Mouse (Mus musculus) intestine, postnatal 0 days (tissue): ENCODE data around the gene Plekhb1. TPM values are rescaled to one million over a fixed set of nuclear protein-coding genes. Genes with fewer than 3 reads are reported as not detected.
A peak's percentile ranks its signal among the peaks of the same experiment; 100 is the strongest.

Source experiments
- ATAC-seq: fragments of 200-750 bp; cut with Nextera tagmentation; 2 replicates; pipeline ENCODE4 v1.8.0; 2017; ENCODE audit warnings: mild to moderate bottlenecking, moderate TSS enrichment, moderate library complexity
- H3K27ac ChIP-seq: fragments of 300-500 bp; sonication (generic); 2 replicates; pipeline ENCODE4 v1.5.1; 2014; ENCODE audit warnings: mild to moderate bottlenecking, low read depth, low read length, moderate library complexity
- H3K27me3 ChIP-seq: fragments of 300-500 bp; sonication (generic); replicated peaks from 2 replicates; pipeline ENCODE4 v1.6.1; 2014; ENCODE audit warnings: low read length, mixed read lengths; ENCODE audit not compliant: control insufficient read depth, insufficient read depth
- H3K36me3 ChIP-seq: fragments of 300-500 bp; sonication (generic); 2 replicates; pipeline ENCODE4 v1.6.1; 2014; ENCODE audit warnings: mild to moderate bottlenecking, moderate library complexity; ENCODE audit not compliant: control insufficient read depth, insufficient read depth
- H3K4me1 ChIP-seq: fragments of 300-500 bp; sonication (generic); replicated peaks from 2 replicates; pipeline ENCODE4 v1.6.1; 2014; ENCODE audit warnings: antibody characterized with exemption, low read length, mixed read lengths; ENCODE audit not compliant: control insufficient read depth, insufficient read depth
- H3K4me2 ChIP-seq: fragments of 300-500 bp; sonication (generic); replicated peaks from 2 replicates; pipeline ENCODE4 v1.6.1; 2014; ENCODE audit warnings: low read depth, mild to moderate bottlenecking, moderate library complexity
- H3K4me3 ChIP-seq: fragments of 300-500 bp; sonication (generic); 2 replicates; pipeline ENCODE4 v1.5.1; 2014; ENCODE audit warnings: low read depth, low read length
- H3K9ac ChIP-seq: fragments of 300-500 bp; sonication (generic); 2 replicates; pipeline ENCODE4 v1.6.1; 2014; ENCODE audit warnings: mild to moderate bottlenecking, low read depth, low read length
- H3K9me3 ChIP-seq: fragments of 300-500 bp; sonication (generic); 2 replicates; pipeline ENCODE4 v1.6.1; 2016; ENCODE audit warnings: mixed run types; ENCODE audit not compliant: control insufficient read depth
- CTCF ChIP-seq: sonication (generic); IDR thresholded peaks from 2 replicates; pipeline ENCODE4 v1.5.1; 2016; ENCODE audit warnings: low read depth, mild to moderate bottlenecking, control low read depth, antibody characterized with exemption, moderate library complexity
- WGBS: fragments of 180-500 bp; shearing (Covaris S2); extraction: QIAGEN DNeasy Blood & Tissue Kit; methylation state at CpG from one replicate; pipeline ENCODE4 v1.1.7; 2014; 5-methylcytosine and 5-hydroxymethylcytosine counted together
- polyA plus RNA-seq: library from polyadenylated mRNA; unstranded; fragments of >200 nt; fragmentation: Nextera tagmentation; extraction: Ambion mirVana; gene quantifications from 2 replicates; pipeline ENCODE4 v1.2.1, GENCODE M21; 2015

The Plekhb1 gene
- polyA plus RNA-seq, 1 experiment from 2014 or later = 12.9 TPM

DNA sequence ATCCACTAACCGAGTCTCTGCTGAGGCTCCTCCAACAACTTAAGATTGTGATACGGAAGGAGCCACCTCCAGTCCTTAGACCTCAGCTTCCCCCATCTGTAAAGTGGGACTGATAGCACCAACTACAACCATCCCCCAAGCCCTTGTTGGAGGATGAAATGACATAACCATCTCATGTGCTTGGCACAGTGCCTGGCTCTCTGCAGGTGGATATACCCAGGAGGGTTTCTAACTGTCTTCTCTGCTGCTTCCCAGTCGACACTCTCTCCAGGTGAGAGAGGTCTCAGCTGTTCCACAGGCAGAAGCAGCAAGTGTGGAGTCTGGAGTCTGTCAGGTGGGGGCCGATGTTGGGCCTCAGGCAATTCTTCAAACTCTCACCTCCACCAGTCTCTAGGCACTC lies 11.2 kb downstream of the Plekhb1 start:
- H3K4me3 ChIP-seq = no peak overlapping the region
- 64% methylated on average over 4 of the region's 4 CpGs for WGBS
- peaks cover 3% of the 10 kb centered on the region; the same call in 1 of the 2 replicates for H3K36me3 ChIP-seq
- TF ChIP-seq CTCF = no peak
- no peak overlapping the region for H3K4me2 ChIP-seq
- H3K9ac ChIP-seq = no peak overlapping the region
- no peaks in the 10 kb centered on the region for H3K4me1 ChIP-seq
- H3K9me3 ChIP-seq = no peaks in the 10 kb centered on the region
- H3K27ac ChIP-seq = no peak overlapping the region
- H3K27me3 ChIP-seq = no peaks in the 10 kb centered on the region
- ATAC-seq = no peak

DNA sequence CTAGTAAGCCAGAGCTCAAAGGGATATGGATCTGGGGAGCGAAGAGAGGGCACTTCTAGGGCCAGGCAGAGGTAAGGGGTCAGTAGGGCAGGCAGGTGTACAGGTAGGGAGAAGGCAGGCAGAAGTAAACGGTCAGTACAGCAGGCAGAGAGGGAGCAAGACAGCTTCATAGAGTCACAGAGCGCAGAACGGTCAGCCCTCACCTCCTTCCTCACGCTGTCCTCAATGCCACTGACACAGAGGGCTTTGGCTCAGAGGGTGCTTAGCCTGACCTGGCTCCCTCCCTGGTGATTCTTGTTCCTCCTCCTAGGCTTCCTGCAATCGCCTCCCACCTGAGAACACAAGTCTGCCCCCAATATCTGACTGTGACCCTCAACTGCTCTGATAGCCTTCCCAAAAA lies 11.8 kb downstream of the Plekhb1 start:
- Histone ChIP-seq H3K4me3 (no peak overlapping the region), H3K27ac (no peak overlapping the region), H3K4me2 (no peak overlapping the region), H3K36me3 (peaks cover 3% of the 10 kb centered on the region; the same call in 1 of the 2 replicates), H3K27me3 (no peaks in the 10 kb centered on the region), H3K9me3 (no peaks in the 10 kb centered on the region), H3K4me1 (no peaks in the 10 kb centered on the region), H3K9ac (no peak overlapping the region)
- no peak for ATAC-seq
- 80% methylated on average over 6 of the region's 6 CpGs for WGBS
- no peak for TF ChIP-seq CTCF

DNA sequence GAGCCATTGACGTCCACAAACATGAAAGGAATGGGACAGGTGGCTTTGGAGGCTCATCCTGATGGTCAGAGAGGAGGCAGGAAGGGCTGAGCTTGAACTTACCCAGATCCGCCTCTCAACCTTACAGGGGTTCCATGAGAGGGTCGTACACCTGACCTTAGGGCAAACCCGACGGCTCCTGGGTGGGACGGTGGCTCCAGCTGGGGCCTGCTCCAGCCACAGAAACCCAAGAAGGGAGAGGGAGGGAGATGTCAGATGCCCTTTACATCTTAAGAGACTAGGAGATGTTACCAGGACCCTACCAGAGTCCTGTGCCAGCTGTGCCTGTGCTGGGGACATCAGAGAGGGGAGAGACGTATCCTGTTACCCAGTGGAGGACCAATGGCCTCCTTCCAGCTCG lies 12.4 kb downstream of the Plekhb1 start:
- ATAC-seq = no peak
- no peaks in the 10 kb centered on the region for H3K27me3 ChIP-seq
- WGBS = 79% methylated on average over 8 of the region's 8 CpGs
- H3K9me3 ChIP-seq = no peaks in the 10 kb centered on the region
- no peak overlapping the region for H3K9ac ChIP-seq
- H3K27ac ChIP-seq = no peak overlapping the region
- peaks cover 3% of the 10 kb centered on the region; the same call in 1 of the 2 replicates for H3K36me3 ChIP-seq
- no peak overlapping the region for H3K4me2 ChIP-seq
- H3K4me1 ChIP-seq = no peaks in the 10 kb centered on the region
- no peak overlapping the region for H3K4me3 ChIP-seq
- no peak for TF ChIP-seq CTCF

DNA sequence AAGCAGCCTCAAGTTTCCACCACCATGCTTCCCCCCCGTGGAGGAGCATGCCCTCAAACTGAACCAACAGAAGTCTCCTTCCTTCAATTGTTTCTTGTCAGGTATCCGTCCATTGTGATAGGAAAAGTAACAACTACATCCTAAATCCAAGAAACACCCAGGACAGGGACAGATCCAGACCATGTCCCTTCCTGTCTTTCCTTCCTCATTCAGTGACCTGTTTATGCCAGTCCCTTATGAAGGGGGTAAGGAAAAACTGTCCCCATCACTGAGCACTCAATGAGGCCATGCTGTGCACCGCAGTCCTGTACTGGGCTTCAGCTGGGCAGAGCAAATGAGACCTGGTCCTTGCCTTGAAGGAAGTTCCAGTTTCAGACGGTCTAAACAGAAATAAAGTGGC lies 13.1 kb downstream of the Plekhb1 start:
- no peak for TF ChIP-seq CTCF
- H3K9me3 ChIP-seq = no peaks in the 10 kb centered on the region
- 79% methylated on average over 4 of the region's 4 CpGs for WGBS
- H3K36me3 ChIP-seq = peaks cover 3% of the 10 kb centered on the region; the same call in 1 of the 2 replicates
- H3K4me2 ChIP-seq = no peak overlapping the region
- H3K4me1 ChIP-seq = no peaks in the 10 kb centered on the region
- no peak overlapping the region for H3K4me3 ChIP-seq
- H3K9ac ChIP-seq = no peak overlapping the region
- ATAC-seq = no peak
- H3K27ac ChIP-seq = no peak overlapping the region
- no peaks in the 10 kb centered on the region for H3K27me3 ChIP-seq

DNA sequence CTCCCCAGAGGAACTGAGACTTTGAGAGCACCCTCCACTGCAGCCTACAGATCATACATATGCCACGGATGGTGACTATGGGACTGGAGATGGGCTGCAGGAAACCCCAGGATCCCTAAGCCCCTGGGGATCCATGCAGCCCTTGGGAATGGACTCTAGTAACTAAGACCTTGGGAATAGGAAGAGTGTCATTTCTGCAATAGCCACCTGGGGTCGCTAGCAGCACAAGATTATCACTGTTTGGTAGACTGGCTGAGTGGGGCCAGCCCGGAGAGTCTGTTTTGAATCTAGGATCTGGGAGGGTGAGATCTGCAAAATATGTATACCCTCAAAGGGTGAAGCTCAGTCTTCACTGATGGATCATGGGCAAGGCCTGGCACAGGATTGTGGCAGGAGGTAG lies 17.1 kb downstream of the Plekhb1 start:
- WGBS = 40% methylated on average over 3 of the region's 3 CpGs
- Histone ChIP-seq H3K9ac (no peak overlapping the region), H3K9me3 (no peaks in the 10 kb centered on the region), H3K27me3 (no peaks in the 10 kb centered on the region), H3K27ac (no peak overlapping the region), H3K4me2 (no peak overlapping the region), H3K36me3 (peaks cover 13% of the 10 kb centered on the region), H3K4me3 (no peak overlapping the region), H3K4me1 (no peaks in the 10 kb centered on the region)
- TF ChIP-seq CTCF = peak; percentile 80
- ATAC-seq = 0 out of 2 replicates have a peak, but pooled peaks have one; percentile 11

DNA sequence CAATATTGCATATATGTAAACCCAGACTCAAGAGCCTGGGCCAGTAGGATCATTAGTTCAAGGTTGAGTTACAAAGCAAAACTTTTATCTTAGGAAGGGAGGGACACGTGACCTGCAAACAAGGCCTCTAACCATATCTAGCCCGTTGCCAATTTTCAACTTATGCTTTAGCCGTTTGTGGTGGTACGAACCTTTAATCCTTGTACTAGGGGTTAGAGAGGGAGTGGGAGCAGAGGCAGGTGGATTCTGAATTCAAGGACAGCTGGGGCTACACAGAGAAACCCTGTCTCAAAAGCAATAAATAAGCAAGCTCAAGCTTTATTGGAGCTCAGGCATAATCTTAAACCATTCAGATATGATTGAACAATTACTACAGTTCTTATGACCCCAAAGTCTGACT lies 19.8 kb downstream of the Plekhb1 start:
- Histone ChIP-seq H3K4me1 (no peaks in the 10 kb centered on the region), H3K9ac (no peak overlapping the region), H3K9me3 (no peaks in the 10 kb centered on the region), H3K4me2 (no peak overlapping the region), H3K4me3 (no peak overlapping the region), H3K36me3 (peaks cover 21% of the 10 kb centered on the region), H3K27me3 (no peaks in the 10 kb centered on the region), H3K27ac (no peak overlapping the region)
- 48% methylated on average over 4 of the region's 4 CpGs for WGBS
- ATAC-seq = peak; percentile 86
- no peak for TF ChIP-seq CTCF

DNA sequence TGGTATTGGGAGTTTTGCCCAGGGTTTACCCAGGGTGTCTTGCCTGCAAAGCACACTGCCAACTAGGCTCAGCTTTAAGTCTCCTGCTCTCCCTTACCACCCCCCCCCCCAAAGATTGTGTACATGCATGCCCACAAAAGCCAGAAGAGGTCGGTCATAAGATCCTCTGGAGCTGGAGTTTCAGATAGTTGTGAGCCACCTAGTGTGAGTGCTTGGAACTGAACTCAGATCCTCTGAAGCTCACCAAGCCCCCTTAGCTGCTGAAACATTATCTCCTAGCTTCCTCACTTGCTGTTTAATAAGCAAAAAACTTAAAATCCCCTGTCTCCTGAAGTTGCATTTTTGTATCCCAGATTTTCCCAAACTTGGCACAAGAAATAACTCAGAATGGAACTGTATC lies 24.6 kb downstream of the Plekhb1 start:
- Histone ChIP-seq H3K4me2 (no peak overlapping the region), H3K4me3 (no peak overlapping the region), H3K9ac (no peak overlapping the region), H3K36me3 (peaks cover 32% of the 10 kb centered on the region), H3K4me1 (no peaks in the 10 kb centered on the region), H3K9me3 (no peaks in the 10 kb centered on the region), H3K27me3 (no peaks in the 10 kb centered on the region), H3K27ac (no peak overlapping the region)
- ATAC-seq = no peak
- WGBS = 0% methylated on average over 1 of the region's 1 CpGs
- peak; percentile 75 for TF ChIP-seq CTCF
